Comparison of ENCODE assay signal across 8 mouse cellular contexts in genomic region chr15:78670341-78670740, GRCm38 (mm10). TPM values are rescaled to one million over a fixed set of nuclear protein-coding genes. Genes with fewer than 3 reads are reported as not detected.
DNase-seq lines count a peak whose midpoint lies in the region; ATAC-seq and TF ChIP-seq lines count a peak whose summit lies in the region.

No protein-coding gene starts in this region.

- TF ChIP-seq CTCF in hindbrain, postnatal 0 days (IDR thresholded peaks at IDR 0.05; ENCODE audit: low read depth): no peak

- 0 out of 2 replicates have a peak overlapping the region, but pooled peaks have one; percentile 20 for H3K27ac ChIP-seq in hindbrain, postnatal 0 days
- H3K27ac ChIP-seq in midbrain, embryonic 13.5 days: no peak overlapping the region

- H3K4me1 ChIP-seq in hindbrain, postnatal 0 days (ENCODE audit: insufficient read depth, low read length): peaks cover 18% of the 10 kb centered on the region
- H3K4me1 ChIP-seq in midbrain, embryonic 13.5 days (replicated peaks): peaks cover 37% of the 10 kb centered on the region

- H3K36me3 ChIP-seq in hindbrain, postnatal 0 days (ENCODE audit: insufficient read depth, low read length): peaks cover 2% of the 10 kb centered on the region; the same call in 1 of the 2 replicates
- H3K36me3 ChIP-seq in midbrain, embryonic 13.5 days: peaks cover 22% of the 10 kb centered on the region

- peak; percentile 23 for DNase-seq in cerebellum, adult 11 months
- DNase-seq in layer of hippocampus, postnatal 10 days (ENCODE audit: low spot score in 2 of 2): peak; percentile 67 to 71
- DNase-seq in layer of hippocampus, adult 9-10 months (ENCODE audit: low spot score): no peak
- DNase-seq in hindbrain, postnatal 0 days (ENCODE audit: low spot score): peak; percentile 83
- DNase-seq in spleen, adult 12 weeks (ENCODE audit: low spot score): no peak
- DNase-seq in urinary bladder, postnatal 4 days (ENCODE audit: low spot score in 2 of 2): no peak

- WGBS in hindbrain, postnatal 0 days: 27% methylated on average over 5 of the region's 5 CpGs
- WGBS in midbrain, embryonic 13.5 days: 26% methylated on average over 5 of the region's 5 CpGs

- no peaks in the 10 kb centered on the region for H3K27me3 ChIP-seq in hindbrain, postnatal 0 days (ENCODE audit: insufficient read depth, low read length)
- peaks cover 39% of the 10 kb centered on the region for H3K27me3 ChIP-seq in midbrain, embryonic 13.5 days

- no peak overlapping the region for H3K9ac ChIP-seq in hindbrain, postnatal 0 days (replicated peaks; ENCODE audit: low read length)
- no peak overlapping the region for H3K9ac ChIP-seq in midbrain, embryonic 13.5 days (replicated peaks)

- no peak overlapping the region for H3K4me3 ChIP-seq in hindbrain, postnatal 0 days (ENCODE audit: low read length)
- no peak overlapping the region for H3K4me3 ChIP-seq in midbrain, embryonic 13.5 days (replicated peaks)

- H3K9me3 ChIP-seq in hindbrain, postnatal 0 days (ENCODE audit: low read length): no peaks in the 10 kb centered on the region
- no peaks in the 10 kb centered on the region for H3K9me3 ChIP-seq in midbrain, embryonic 13.5 days

- no peak overlapping the region for H3K4me2 ChIP-seq in hindbrain, postnatal 0 days (ENCODE audit: low read depth, low read length)
- H3K4me2 ChIP-seq in midbrain, embryonic 13.5 days (replicated peaks): no peak overlapping the region

- no peak for ATAC-seq in cerebellum, adult (ENCODE audit: insufficient number of reproducible peaks, low FRiP score, low TSS enrichment)
- ATAC-seq in hindbrain, postnatal 0 days: peak; percentile 76
- ATAC-seq in midbrain, embryonic 13.5 days: 0 out of 2 replicates have a peak, but pooled peaks have one; percentile 10

RNA-seq across cellular contexts. Expression of gene Elfn2, which starts 48.2 kb away (rescaled TPM):
- 100 to 1,000 TPM; 127 to 138 TPM for total RNA-seq in layer of hippocampus, postnatal 10 days (2021)
- 40.9 and 43.1 TPM in 2 replicates for total RNA-seq in hindbrain, postnatal 0 days (2014; rRNA removed)
- polyA plus RNA-seq in hindbrain, postnatal 0 days (2015; fragmentation: Nextera tagmentation; extraction: Ambion mirVana): 8.4 and 9.1 TPM in 2 replicates
- 3.0 and 3.3 TPM in 2 replicates for polyA plus RNA-seq in midbrain, embryonic 13.5 days (2015; fragmentation: Nextera tagmentation; extraction: Ambion mirVana)

Comparison
In these comparisons a context has a peak if more than half of its experiments do, and no peak if none do; other contexts are left out.
1. DNase-seq: peak in cerebellum, adult 11 months (single experiment), layer of hippocampus, postnatal 10 days (2 of 2) and hindbrain, postnatal 0 days (single experiment); none in layer of hippocampus, adult 9-10 months (single experiment), spleen, adult 12 weeks (single experiment) and urinary bladder, postnatal 4 days (0 of 2).